Mouse (Mus musculus) heart, adult 2 months (tissue): ENCODE measurements around the gene Dync1li1. TPM values are rescaled to one million over a fixed set of nuclear protein-coding genes. Genes with fewer than 3 reads are reported as not detected.

Experiments
- DNase-seq, 2 experiments: peaks; one replicate each; pipeline ENCODE4 v3.0.0; 2021
- H3K27ac ChIP-seq: fragments of 200-600 bp; 2 replicates; pipeline ENCODE4 v1.8.1; 2022
- H3K27me3 ChIP-seq: fragments of 200-500 bp; 2 replicates; pipeline ENCODE4 v1.6.1; 2012; ENCODE audit warnings: mild to moderate bottlenecking, low read length, inconsistent platforms, mixed read lengths; ENCODE audit not compliant: control insufficient read depth, insufficient read depth
- H3K36me3 ChIP-seq: fragments of 200-500 bp; 2 replicates; pipeline ENCODE4 v1.6.1; 2012; ENCODE audit warnings: low read length, inconsistent platforms; ENCODE audit not compliant: control insufficient read depth, insufficient read depth
- H3K4me1 ChIP-seq: fragments of 200-500 bp; 2 replicates; pipeline ENCODE4 v1.6.1; 2011; ENCODE audit warnings: low read length; ENCODE audit not compliant: control insufficient read depth, insufficient read depth
- H3K4me3 ChIP-seq: fragments of 200-600 bp; 2 replicates; pipeline ENCODE4 v1.8.1; 2022
- H3K79me2 ChIP-seq: fragments of 200-500 bp; replicated peaks from 2 replicates; pipeline ENCODE4 v1.6.1; 2012; ENCODE audit warnings: mild to moderate bottlenecking, inconsistent platforms, low read length, moderate library complexity, mixed read lengths; ENCODE audit not compliant: control insufficient read depth, insufficient read depth
- H3K9ac ChIP-seq: fragments of 200-500 bp; 2 replicates; pipeline ENCODE4 v1.6.1; 2012; ENCODE audit warnings: low read depth, mild to moderate bottlenecking, control low read depth, inconsistent platforms, low read length, mixed read lengths
- CTCF ChIP-seq: fragments of 200-600 bp; IDR thresholded peaks from 2 replicates; pipeline ENCODE4 v1.8.1; 2022; ENCODE audit warnings: antibody characterized with exemption, mild to moderate bottlenecking, moderate library complexity
- EP300 ChIP-seq: fragments of 200-500 bp; IDR thresholded peaks from 2 replicates; pipeline ENCODE4 v1.6.1; 2011; ENCODE audit warnings: low read depth, low read length, control low read depth; ENCODE audit not compliant: insufficient read depth
- POLR2A ChIP-seq: fragments of 200-500 bp; IDR thresholded peaks from 2 replicates; pipeline ENCODE4 v1.6.1; 2011; ENCODE audit warnings: mild to moderate bottlenecking, low read depth, low read length, control low read depth; ENCODE audit not compliant: insufficient read depth
- WGBS: fragments of 180-500 bp; shearing (Covaris S2); methylation state at CpG from one replicate; pipeline ENCODE4 v1.1.7; 2018; 5-methylcytosine and 5-hydroxymethylcytosine counted together
- intact Hi-C: fragments of 180-260 bp; cut with DNase I; formaldehyde crosslinking; loops from one replicate; pipeline ENCODE4 v1.15.1; 2025
- long read RNA-seq: library from polyadenylated mRNA; stranded (forward); transcript quantifications from one replicate; pipeline ENCODE4 v2.0.0, GENCODE M21; 2021
- polyA plus RNA-seq: library from polyadenylated mRNA; depleted of rRNA; stranded (reverse); fragments of >200 nt; gene quantifications from 2 replicates; pipeline ENCODE4 v1.2.3, GENCODE M21; 2012; rRNA removed
- total RNA-seq, 2 experiments: library from RNA; stranded (reverse); gene quantifications; 2 replicates each; pipeline ENCODE4 v1.2.3; 2021

The Dync1li1 gene
- total RNA-seq (10 to 100 TPM; 64.3 to 68.2 TPM), polyA plus RNA-seq (22.4 and 32.6 TPM in 2 replicates)
- long read RNA-seq, transcript Dync1li1-201 (13 exons, 2,601 nt): major isoform, 46 of 51 reads
- long read RNA-seq, partial matches to known transcripts: 3 of 51 reads
- long read RNA-seq, other reads (novel, unspliced or antisense): 2 of 51 reads

GRCm38 (mm10) chr9:114688252-114688952, at the start of gene Dync1li1:
TSS of gene Dync1li1 (plus strand) at chr9:114688790.
- peak; percentile 98 to 99 for DNase-seq
- H3K27me3 ChIP-seq: no peaks in the 10 kb centered on the region
- intact Hi-C loops: loop anchor here (1.0 to 2.0 kb wide), 2 partner anchors 43 to 48 kb away; partner anchors contain the start of genes Cmtm6 and Cnot10
- under 1% methylated on average over 52 of the region's 57 CpGs for WGBS
- peaks cover 7% of the 10 kb centered on the region for H3K36me3 ChIP-seq
- TF ChIP-seq EP300 (0 out of 2 replicates have a peak, but pooled peaks have one; percentile 72), POLR2A (peak; percentile 94), CTCF (no peak)
- H3K79me2 ChIP-seq: 0 out of 2 replicates have a peak, but pooled peaks cover 1% of the 10 kb centered on the region
- peak within 1 kb of the TSS; percentile 95 for H3K27ac ChIP-seq
- peak within 1 kb of the TSS; percentile 99 for H3K4me3 ChIP-seq
- H3K4me1 ChIP-seq: peaks cover 6% of the 10 kb centered on the region
- peak within 1 kb of the TSS; percentile 96 for H3K9ac ChIP-seq

GRCm38 (mm10) chr9:114639186-114639748, 49.3 kb upstream of the Dync1li1 start:
- Histone ChIP-seq H3K27me3 (no peaks in the 10 kb centered on the region), H3K36me3 (peaks cover 3% of the 10 kb centered on the region), H3K4me3 (peak overlapping the region; percentile 88), H3K4me1 (peaks cover 3% of the 10 kb centered on the region), H3K27ac (peak overlapping the region; percentile 84), H3K79me2 (peaks cover 9% of the 10 kb centered on the region), H3K9ac (peak overlapping the region; percentile 89)
- DNase-seq: no peak
- intact Hi-C loops: no loop called here
- 8% methylated on average over 18 of the region's 18 CpGs for whole genome bisulfite sequencing
- TF ChIP-seq EP300 (no peak), CTCF (no peak), POLR2A (no peak)

- Histone ChIP-seq H3K27ac (peak within 1 kb of the TSS; percentile 84), H3K4me3 (peak within 1 kb of the TSS; percentile 88), H3K36me3 (peaks cover 3% of the 10 kb centered on the region), H3K79me2 (peaks cover 8% of the 10 kb centered on the region), H3K9ac (peak within 1 kb of the TSS; percentile 89), H3K4me1 (peaks cover 3% of the 10 kb centered on the region), H3K27me3 (no peaks in the 10 kb centered on the region)
- intact Hi-C loops: loop anchor here (2.0 kb wide), 2 partner anchors 49 to 89 kb away; partner anchors contain the start of gene Dync1li1
- peak; percentile 98 to 99 for DNase-seq
- TF ChIP-seq CTCF (peak; percentile 63), POLR2A (peak; percentile 76), EP300 (peak; percentile 78)
- WGBS: 4% methylated on average over 51 of the region's 51 CpGs
These were observed 48.5 kb upstream of the Dync1li1 start, which contains the start of gene Cnot10 for GRCm38 (mm10) chr9:114639839-114640646. TSS of gene Cnot10 (minus strand) at chr9:114640184.

- intact Hi-C loops: no loop called here
- TF ChIP-seq POLR2A: no peak
- TF ChIP-seq EP300: no peak
- TF ChIP-seq CTCF: peak; percentile 38
- no peak overlapping the region for H3K27ac ChIP-seq
- no peaks in the 10 kb centered on the region for H3K4me1 ChIP-seq
- no peak overlapping the region for H3K9ac ChIP-seq
- no peak overlapping the region for H3K4me3 ChIP-seq
- no peaks in the 10 kb centered on the region for H3K27me3 ChIP-seq
- no peaks in the 10 kb centered on the region for H3K36me3 ChIP-seq
- DNase-seq: no peak
- H3K79me2 ChIP-seq: no peaks in the 10 kb centered on the region
- WGBS: 69% methylated on average over 12 of the region's 12 CpGs
These were observed 41.8 kb upstream of the Dync1li1 start for GRCm38 (mm10) chr9:114646556-114647505.
